8 mouse cellular contexts compared by ENCODE assay signal in the genomic region with DNA sequence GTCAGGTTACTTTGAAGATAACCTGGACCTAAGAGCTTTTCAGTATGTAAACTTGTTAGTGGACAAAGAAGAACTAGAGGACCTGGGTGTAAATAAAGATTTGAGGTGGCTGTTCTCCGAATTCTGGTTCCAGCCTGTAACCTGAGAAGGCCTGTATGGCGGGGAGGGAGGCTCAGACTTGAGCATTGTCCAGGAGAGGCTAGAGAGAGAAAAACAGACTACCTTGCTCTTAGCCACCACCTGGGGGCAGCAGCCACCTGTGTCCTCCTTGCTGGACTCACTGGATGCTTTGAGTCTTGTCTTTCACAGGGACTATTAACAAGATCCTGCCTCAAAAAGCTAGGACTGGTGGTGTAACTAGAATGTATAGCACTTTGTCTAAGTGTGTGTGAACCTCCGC. TPM values are rescaled to one million over a fixed set of nuclear protein-coding genes. Genes with fewer than 3 reads are reported as not detected.
A peak's percentile ranks its signal among the peaks of the same experiment; 100 is the strongest.
DNase-seq lines count a peak whose midpoint lies in the region; ATAC-seq lines count a peak whose summit lies in the region.

No protein-coding gene starts in this region.

- no peaks in the 10 kb centered on the region for H3K27me3 ChIP-seq in kidney, embryonic 15.5 days

- 39% methylated on average over 3 of the region's 3 CpGs for WGBS in kidney, embryonic 15.5 days

- intact Hi-C loops in gastrocnemius, postnatal 14 days (cut with DNase I; ENCODE audit: low total_unique reads), result loop anchor here (5.0 kb wide), 1 partner anchor 106 kb away; no protein-coding TSS in a partner anchor

- no peaks in the 10 kb centered on the region for H3K9me3 ChIP-seq in kidney, embryonic 15.5 days (replicated peaks)

- H3K9ac ChIP-seq in kidney, embryonic 15.5 days, result no peak overlapping the region

- ATAC-seq in kidney, embryonic 15.5 days (replicated peaks; ENCODE audit: low FRiP score), result peak; percentile 87; the same call in 1 of the 2 replicates
- ATAC-seq in megakaryocyte progenitor cell, adult 5-6 weeks (replicated peaks; ENCODE audit: poor library complexity), result peak; percentile 62

- peaks cover 96% of the 10 kb centered on the region for H3K36me3 ChIP-seq in kidney, embryonic 15.5 days

- H3K27ac ChIP-seq in kidney, embryonic 15.5 days, result peak overlapping the region; percentile 5; the same call in 1 of the 2 replicates

- H3K4me1 ChIP-seq in kidney, embryonic 15.5 days, result peaks cover 6% of the 10 kb centered on the region; the same call in 1 of the 2 replicates

- peak; percentile 71 for DNase-seq in thymus, postnatal 0 days (ENCODE audit: low spot score)
- DNase-seq in thymus, postnatal 10 days (ENCODE audit: low spot score in 2 of 2), result no peak
- peak; percentile 53 for DNase-seq in cerebellum, adult 9-10 months
- peak; percentile 63 for DNase-seq in gastrocnemius, postnatal 14 days
- DNase-seq in thymus, postnatal 4 days, result peak; percentile 70
- no peak for DNase-seq in left cerebral cortex, adult 8-10 months (ENCODE audit: low spot score in 2 of 2)

- no peak overlapping the region for H3K4me3 ChIP-seq in kidney, embryonic 15.5 days (replicated peaks)

- H3K4me2 ChIP-seq in kidney, embryonic 15.5 days, result no peak overlapping the region

RNA-seq across cellular contexts. Expression of a gene that starts 9.7 kb away (rescaled TPM):
- 326 and 340 TPM in 2 replicates for polyA plus RNA-seq in thymus, postnatal 0 days (2015; fragmentation: Nextera tagmentation; extraction: Ambion mirVana)
- total RNA-seq in gastrocnemius, postnatal 14 days (2021), result 100 to 1,000 TPM; 500 to 587 TPM
- polyA plus RNA-seq in kidney, embryonic 15.5 days (2015; fragmentation: Nextera tagmentation; extraction: Ambion mirVana), result 467 and 476 TPM in 2 replicates
- total RNA-seq in megakaryocyte progenitor cell, adult 5-6 weeks (2015), result 1,162 and 1,182 TPM in 2 replicates
- total RNA-seq in megakaryocyte progenitor cell, adult 5-6 weeks (2017), result 754 and 796 TPM in 2 replicates
- total RNA-seq in left cerebral cortex, adult 8-10 months (2022), result 100 to 1,000 TPM; 224 to 271 (median 243) TPM

RNA-seq across cellular contexts. Expression of a gene that starts 12.5 kb away (rescaled TPM):
- 20.3 and 22.3 TPM in 2 replicates for polyA plus RNA-seq in thymus, postnatal 0 days (2015; fragmentation: Nextera tagmentation; extraction: Ambion mirVana)
- 100 to 1,000 TPM; 194 to 197 TPM for total RNA-seq in gastrocnemius, postnatal 14 days (2021)
- polyA plus RNA-seq in kidney, embryonic 15.5 days (2015; fragmentation: Nextera tagmentation; extraction: Ambion mirVana), result 17.3 and 18.2 TPM in 2 replicates
- 6.5 and 10.6 TPM in 2 replicates for total RNA-seq in megakaryocyte progenitor cell, adult 5-6 weeks (2015)
- total RNA-seq in megakaryocyte progenitor cell, adult 5-6 weeks (2017), result 11.7 and 17.2 TPM in 2 replicates
- 10 to 100 TPM; 24.9 to 29.0 (median 27.5) TPM for total RNA-seq in left cerebral cortex, adult 8-10 months (2022)

RNA-seq across cellular contexts. Expression of a gene that starts 22.9 kb away (rescaled TPM):
- polyA plus RNA-seq in thymus, postnatal 0 days (2015; fragmentation: Nextera tagmentation; extraction: Ambion mirVana), result 31.2 and 32.4 TPM in 2 replicates
- 1 to 10 TPM; 8.2 to 8.4 TPM for total RNA-seq in gastrocnemius, postnatal 14 days (2021)
- polyA plus RNA-seq in kidney, embryonic 15.5 days (2015; fragmentation: Nextera tagmentation; extraction: Ambion mirVana), result 32.9 and 33.5 TPM in 2 replicates
- 6.2 and 8.7 TPM in 2 replicates for total RNA-seq in megakaryocyte progenitor cell, adult 5-6 weeks (2015)
- total RNA-seq in megakaryocyte progenitor cell, adult 5-6 weeks (2017), result 19.9 and 23.8 TPM in 2 replicates
- 10 to 100 TPM; 20.5 to 26.0 (median 22.1) TPM for total RNA-seq in left cerebral cortex, adult 8-10 months (2022)

RNA-seq across cellular contexts. Expression of a gene that starts 34.9 kb away (rescaled TPM):
- polyA plus RNA-seq in thymus, postnatal 0 days (2015; fragmentation: Nextera tagmentation; extraction: Ambion mirVana), result 203 and 214 TPM in 2 replicates
- 10 to 100 TPM; 27.4 to 27.9 TPM for total RNA-seq in gastrocnemius, postnatal 14 days (2021)
- 166 and 168 TPM in 2 replicates for polyA plus RNA-seq in kidney, embryonic 15.5 days (2015; fragmentation: Nextera tagmentation; extraction: Ambion mirVana)
- 57.9 and 63.7 TPM in 2 replicates for total RNA-seq in megakaryocyte progenitor cell, adult 5-6 weeks (2015)
- 124 and 138 TPM in 2 replicates for total RNA-seq in megakaryocyte progenitor cell, adult 5-6 weeks (2017)
- total RNA-seq in left cerebral cortex, adult 8-10 months (2022), result 10 to 100 TPM; 46.8 to 53.8 (median 50.4) TPM

RNA-seq across cellular contexts. Expression of a gene that starts 47.2 kb away (rescaled TPM):
- 25.2 and 27.1 TPM in 2 replicates for polyA plus RNA-seq in thymus, postnatal 0 days (2015; fragmentation: Nextera tagmentation; extraction: Ambion mirVana)
- 1 to 10 TPM; 8.6 to 8.9 TPM for total RNA-seq in gastrocnemius, postnatal 14 days (2021)
- 28.7 and 33.5 TPM in 2 replicates for polyA plus RNA-seq in kidney, embryonic 15.5 days (2015; fragmentation: Nextera tagmentation; extraction: Ambion mirVana)
- total RNA-seq in megakaryocyte progenitor cell, adult 5-6 weeks (2015), result 12.0 and 14.9 TPM in 2 replicates
- 20.1 and 36.0 TPM in 2 replicates for total RNA-seq in megakaryocyte progenitor cell, adult 5-6 weeks (2017)
- 10 to 100 TPM; 12.6 to 15.3 (median 13.8) TPM for total RNA-seq in left cerebral cortex, adult 8-10 months (2022)

Comparison
In these comparisons a context has a peak if more than half of its experiments do, and no peak if none do; other contexts are left out.
1. DNase-seq: peak in thymus, postnatal 0 days (single experiment), cerebellum, adult 9-10 months (single experiment), gastrocnemius, postnatal 14 days (single experiment) and thymus, postnatal 4 days (single experiment); none in thymus, postnatal 10 days (0 of 2) and left cerebral cortex, adult 8-10 months (0 of 2).
2. RNA of a gene that starts 12.5 kb away (total RNA-seq): 194 to 197 TPM in gastrocnemius, postnatal 14 days; 24.9 to 29.0 TPM in left cerebral cortex, adult 8-10 months and 6.5 to 17.2 TPM in megakaryocyte progenitor cell, adult 5-6 weeks; every median in the first group is over 4 times any median in the second.